Mouse (Mus musculus) T-helper 17 cell (primary cell): Measurements from ENCODE around the gene Ddx41.

Experiments
- in situ Hi-C, 2 experiments: fragments of 300-600 bp; cut with MboI, MseI; formaldehyde crosslinking; loops; 1 replicate in 1 of 2; 2 replicates in 1 of 2; pipeline ENCODE4 v1.15.1; 2025; ENCODE audit warnings: high pct_unique_total_duplicates in 2 of 2

The Ddx41 gene

GRCm38 (mm10) chr13:55510668-55511491, 25.6 kb downstream of the Ddx41 start:
- in situ Hi-C loops = loop anchor here in 1 of 2 experiments (5.0 to 10.0 kb wide), 2 partner anchors 34 to 106 kb away; no protein-coding TSS in a partner anchor

GRCm38 (mm10) chr13:55510332-55510667, 26.2 kb downstream of the Ddx41 start:
- in situ Hi-C loops = loop anchor here in 1 of 2 experiments (5.0 to 10.0 kb wide), 2 partner anchors 33 to 105 kb away; no protein-coding TSS in a partner anchor

GRCm38 (mm10) chr13:55508531-55508930, 27.9 kb downstream of the Ddx41 start:
- in situ Hi-C loops = no loop called here

- in situ Hi-C loops = no loop called here
These were observed 28.6 kb downstream of the Ddx41 start for GRCm38 (mm10) chr13:55507877-55508276.

- in situ Hi-C loops = no loop called here
These were observed 29.8 kb downstream of the Ddx41 start for GRCm38 (mm10) chr13:55506697-55507096.

GRCm38 (mm10) chr13:55505810-55506209, 30.6 kb downstream of the Ddx41 start:
- in situ Hi-C loops = no loop called here

GRCm38 (mm10) chr13:55504390-55504789, 32.1 kb downstream of the Ddx41 start:
- in situ Hi-C loops = no loop called here

GRCm38 (mm10) chr13:55502405-55502804, 34.1 kb downstream of the Ddx41 start:
- in situ Hi-C loops = no loop called here

- in situ Hi-C loops = no loop called here
These were observed 35.9 kb downstream of the Ddx41 start for GRCm38 (mm10) chr13:55500575-55500974.

GRCm38 (mm10) chr13:55498906-55499305, 37.6 kb downstream of the Ddx41 start:
- in situ Hi-C loops = no loop called here

GRCm38 (mm10) chr13:55496661-55497060, 39.8 kb downstream of the Ddx41 start:
- in situ Hi-C loops = no loop called here

- in situ Hi-C loops = no loop called here
These were observed 40.8 kb downstream of the Ddx41 start for GRCm38 (mm10) chr13:55495702-55496101.

GRCm38 (mm10) chr13:55494883-55495621, 41.4 kb downstream of the Ddx41 start:
- in situ Hi-C loops = no loop called here

GRCm38 (mm10) chr13:55494257-55494656, 42.2 kb downstream of the Ddx41 start:
- in situ Hi-C loops = no loop called here

GRCm38 (mm10) chr13:55487578-55488498, 48.6 kb downstream of the Ddx41 start, which contains the start of gene Dbn1:
Gene Dbn1, minus strand, starts transcription at chr13:55488111.
- in situ Hi-C loops = loop anchor here in 1 of 2 experiments (5.0 kb wide), 1 partner anchor 34 kb away; no protein-coding TSS in a partner anchor

GRCm38 (mm10) chr13:55486916-55487577, 49.4 kb downstream of the Ddx41 start:
- in situ Hi-C loops = loop anchor here in 1 of 2 experiments (5.0 kb wide), 1 partner anchor 35 kb away; no protein-coding TSS in a partner anchor

- in situ Hi-C loops = loop anchor here in 1 of 2 experiments (5.0 kb wide), 1 partner anchor 36 kb away; no protein-coding TSS in a partner anchor
These were observed 50.2 kb downstream of the Ddx41 start for GRCm38 (mm10) chr13:55486029-55486794.

GRCm38 (mm10) chr13:55484520-55485088, 51.9 kb downstream of the Ddx41 start:
- in situ Hi-C loops = loop anchor here in 1 of 2 experiments (5.0 kb wide), 1 partner anchor 38 kb away; no protein-coding TSS in a partner anchor

- in situ Hi-C loops = no loop called here
These were observed 52.9 kb downstream of the Ddx41 start for GRCm38 (mm10) chr13:55483593-55483992.
